Mouse (Mus musculus) intestine, postnatal 0 days (tissue): ENCODE measurements around the gene Znrf1. TPM values are rescaled to one million over a fixed set of nuclear protein-coding genes. Genes with fewer than 3 reads are reported as not detected.

Experiments
- ATAC-seq: fragments of 200-750 bp; cut with Nextera tagmentation; 2 replicates; pipeline ENCODE4 v1.8.0; 2017; ENCODE audit warnings: mild to moderate bottlenecking, moderate TSS enrichment, moderate library complexity
- H3K27ac ChIP-seq: fragments of 300-500 bp; sonication (generic); 2 replicates; pipeline ENCODE4 v1.5.1; 2014; ENCODE audit warnings: mild to moderate bottlenecking, low read depth, low read length, moderate library complexity
- H3K27me3 ChIP-seq: fragments of 300-500 bp; sonication (generic); replicated peaks from 2 replicates; pipeline ENCODE4 v1.6.1; 2014; ENCODE audit warnings: low read length, mixed read lengths; ENCODE audit not compliant: control insufficient read depth, insufficient read depth
- H3K36me3 ChIP-seq: fragments of 300-500 bp; sonication (generic); 2 replicates; pipeline ENCODE4 v1.6.1; 2014; ENCODE audit warnings: mild to moderate bottlenecking, moderate library complexity; ENCODE audit not compliant: control insufficient read depth, insufficient read depth
- H3K4me1 ChIP-seq: fragments of 300-500 bp; sonication (generic); replicated peaks from 2 replicates; pipeline ENCODE4 v1.6.1; 2014; ENCODE audit warnings: antibody characterized with exemption, low read length, mixed read lengths; ENCODE audit not compliant: control insufficient read depth, insufficient read depth
- H3K4me2 ChIP-seq: fragments of 300-500 bp; sonication (generic); replicated peaks from 2 replicates; pipeline ENCODE4 v1.6.1; 2014; ENCODE audit warnings: low read depth, mild to moderate bottlenecking, moderate library complexity
- H3K4me3 ChIP-seq: fragments of 300-500 bp; sonication (generic); 2 replicates; pipeline ENCODE4 v1.5.1; 2014; ENCODE audit warnings: low read depth, low read length
- H3K9ac ChIP-seq: fragments of 300-500 bp; sonication (generic); 2 replicates; pipeline ENCODE4 v1.6.1; 2014; ENCODE audit warnings: mild to moderate bottlenecking, low read depth, low read length
- H3K9me3 ChIP-seq: fragments of 300-500 bp; sonication (generic); 2 replicates; pipeline ENCODE4 v1.6.1; 2016; ENCODE audit warnings: mixed run types; ENCODE audit not compliant: control insufficient read depth
- CTCF ChIP-seq: sonication (generic); IDR thresholded peaks from 2 replicates; pipeline ENCODE4 v1.5.1; 2016; ENCODE audit warnings: low read depth, mild to moderate bottlenecking, control low read depth, antibody characterized with exemption, moderate library complexity
- WGBS: fragments of 180-500 bp; shearing (Covaris S2); extraction: QIAGEN DNeasy Blood & Tissue Kit; methylation state at CpG from one replicate; pipeline ENCODE4 v1.1.7; 2014; 5-methylcytosine and 5-hydroxymethylcytosine counted together
- polyA plus RNA-seq: library from polyadenylated mRNA; unstranded; fragments of >200 nt; fragmentation: Nextera tagmentation; extraction: Ambion mirVana; gene quantifications from 2 replicates; pipeline ENCODE4 v1.2.1, GENCODE M21; 2015

The Znrf1 gene
- polyA plus RNA-seq, 1 experiment from 2014 or later: 11.7 TPM

DNA sequence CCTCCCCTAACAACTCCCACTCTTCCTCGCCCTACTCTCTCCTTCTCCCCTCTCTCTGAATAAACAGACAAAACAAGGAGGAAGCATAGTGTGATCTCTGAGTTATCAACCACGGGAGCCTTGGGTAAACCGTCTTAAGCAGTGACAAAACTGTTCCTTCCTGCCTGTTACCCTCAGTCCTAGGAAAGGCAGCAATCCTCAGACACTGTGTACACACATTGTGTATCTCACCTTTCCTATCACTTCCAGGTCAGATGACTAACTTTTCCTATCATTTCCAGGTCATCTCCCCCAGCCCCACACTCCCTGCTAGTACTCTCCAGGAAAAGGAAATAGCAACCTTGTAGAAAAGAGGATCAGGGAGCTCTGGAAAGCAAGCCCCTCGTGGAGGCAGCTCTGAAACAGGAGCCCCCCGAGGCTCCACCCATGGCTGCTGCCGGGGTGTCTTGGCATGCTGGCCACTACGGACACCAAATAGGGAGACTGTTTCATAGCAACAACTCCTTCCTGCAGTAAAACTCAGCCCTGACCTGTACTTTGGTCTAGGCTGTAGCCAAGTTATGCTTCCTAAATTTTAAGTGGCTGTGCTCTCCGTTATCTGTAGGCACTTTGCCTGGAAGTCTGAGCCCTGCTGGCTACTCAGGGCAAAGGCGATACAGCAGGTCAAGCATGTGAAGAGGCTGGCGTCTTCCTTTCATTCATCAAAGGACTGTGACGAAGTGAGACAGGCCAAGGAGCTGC lies 34.0 kb upstream of the Znrf1 start:
- no peak for TF ChIP-seq CTCF
- Histone ChIP-seq H3K27me3 (no peaks in the 10 kb centered on the region), H3K4me1 (no peaks in the 10 kb centered on the region), H3K4me2 (no peak overlapping the region), H3K9me3 (no peaks in the 10 kb centered on the region), H3K4me3 (no peak overlapping the region), H3K9ac (no peak overlapping the region), H3K36me3 (peaks cover 33% of the 10 kb centered on the region), H3K27ac (no peak overlapping the region)
- WGBS: 56% methylated on average over 11 of the region's 11 CpGs
- no peak for ATAC-seq

DNA sequence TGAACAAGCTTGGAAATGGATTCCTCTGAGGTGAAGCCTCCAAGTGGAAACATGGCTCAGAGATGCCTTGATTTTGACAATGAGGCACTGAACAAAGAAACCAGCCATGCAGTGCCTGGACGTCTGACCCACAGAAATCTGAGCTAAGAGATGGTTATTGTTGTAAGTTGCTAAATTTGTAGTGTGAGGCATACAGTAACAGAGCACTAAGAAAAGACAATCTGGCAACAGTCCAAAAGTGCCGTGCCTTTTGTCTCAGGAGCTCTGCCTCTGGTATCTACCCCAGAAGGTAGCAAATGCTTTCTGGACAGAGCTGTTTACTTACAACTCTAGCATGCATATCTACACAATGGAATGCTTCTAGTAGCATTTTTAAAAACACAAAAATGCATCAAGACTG lies 27.3 kb upstream of the Znrf1 start:
- Histone ChIP-seq H3K4me2 (no peak overlapping the region), H3K9me3 (no peaks in the 10 kb centered on the region), H3K4me3 (no peak overlapping the region), H3K27ac (no peak overlapping the region), H3K9ac (no peak overlapping the region), H3K36me3 (peaks cover 5% of the 10 kb centered on the region; the same call in 1 of the 2 replicates), H3K4me1 (0 out of 2 replicates have a peak, but pooled peaks cover 2% of the 10 kb centered on the region), H3K27me3 (no peaks in the 10 kb centered on the region)
- no peak for TF ChIP-seq CTCF
- no peak for ATAC-seq
- 53% methylated on average over 2 of the region's 2 CpGs for WGBS

DNA sequence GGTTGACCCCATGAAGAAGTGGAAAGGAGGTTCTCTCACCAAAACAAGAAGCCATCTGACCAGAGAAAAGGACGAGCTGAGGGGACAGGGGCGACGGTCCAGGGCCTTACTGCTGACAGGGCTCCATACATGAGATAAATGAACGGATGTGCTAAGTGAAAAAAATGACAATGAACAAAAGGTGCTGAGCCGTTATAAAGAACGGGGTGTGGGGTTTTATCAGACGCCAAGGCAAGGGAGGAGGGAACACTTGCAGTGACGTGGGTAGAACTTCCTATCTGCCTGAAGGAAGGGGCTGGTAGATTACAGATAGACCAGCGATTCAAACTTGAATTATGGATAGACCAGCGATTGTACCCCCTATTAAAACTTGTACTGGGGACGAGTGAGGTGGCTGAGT lies 26.6 kb upstream of the Znrf1 start:
- Histone ChIP-seq H3K27me3 (no peaks in the 10 kb centered on the region), H3K27ac (no peak overlapping the region), H3K4me3 (no peak overlapping the region), H3K4me1 (0 out of 2 replicates have a peak, but pooled peaks cover 2% of the 10 kb centered on the region), H3K4me2 (no peak overlapping the region), H3K9ac (no peak overlapping the region), H3K9me3 (no peaks in the 10 kb centered on the region), H3K36me3 (no peaks in the 10 kb centered on the region)
- no peak for TF ChIP-seq CTCF
- no peak for ATAC-seq
- WGBS: 71% methylated on average over 11 of the region's 11 CpGs

DNA sequence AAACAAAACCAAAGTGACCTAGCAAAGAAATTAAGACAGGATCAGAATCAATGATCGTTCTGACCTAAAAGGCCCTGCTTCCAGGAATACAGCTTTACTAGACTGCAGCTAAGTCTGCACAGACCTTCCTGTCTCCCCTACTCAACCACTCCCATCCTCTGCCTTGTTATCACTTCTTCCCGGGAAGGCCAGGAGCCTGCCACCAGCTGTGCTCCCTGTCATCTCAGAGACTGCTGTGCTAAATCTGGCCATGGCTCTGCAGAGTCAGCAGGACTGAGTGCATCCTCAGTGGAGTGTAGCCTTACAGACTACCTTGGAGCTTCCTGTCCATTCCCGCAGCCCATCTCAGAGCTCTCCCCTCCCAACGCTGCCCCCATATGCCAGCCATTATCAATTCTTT lies 25.5 kb upstream of the Znrf1 start:
- TF ChIP-seq CTCF: no peak
- 0 out of 2 replicates have a peak, but pooled peaks cover 2% of the 10 kb centered on the region for H3K4me1 ChIP-seq

DNA sequence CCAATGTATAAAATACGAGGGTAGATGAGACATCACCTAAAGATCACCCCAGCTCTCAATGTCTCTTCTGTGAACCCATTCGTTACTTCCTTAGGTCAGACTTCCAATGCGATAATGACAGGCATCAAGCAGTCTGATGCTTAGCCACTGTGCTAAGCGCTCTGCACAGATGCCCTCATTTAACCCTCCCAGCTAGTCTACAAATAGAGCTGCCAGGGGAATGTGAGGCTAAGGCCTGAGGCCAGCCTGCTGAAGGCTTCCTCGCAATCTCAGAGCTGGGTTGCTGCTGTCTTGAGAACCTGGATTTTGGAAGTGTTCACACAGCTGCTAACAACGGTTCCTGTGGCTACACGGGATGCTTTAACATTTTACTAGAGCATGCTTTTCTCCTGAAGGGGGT lies 23.0 kb upstream of the Znrf1 start:
- Histone ChIP-seq H3K4me3 (no peak overlapping the region), H3K9ac (no peak overlapping the region), H3K9me3 (no peaks in the 10 kb centered on the region), H3K4me1 (0 out of 2 replicates have a peak, but pooled peaks cover 2% of the 10 kb centered on the region), H3K27me3 (no peaks in the 10 kb centered on the region), H3K4me2 (no peak overlapping the region), H3K36me3 (0 out of 2 replicates have a peak, but pooled peaks cover 2% of the 10 kb centered on the region), H3K27ac (no peak overlapping the region)
- WGBS: 86% methylated on average over 7 of the region's 7 CpGs
- TF ChIP-seq CTCF: no peak
- no peak for ATAC-seq

More for the DNA sequence above, 25.5 kb upstream of the Znrf1 start:
- ATAC-seq: no peak
- Histone ChIP-seq H3K9ac (no peak overlapping the region), H3K9me3 (no peaks in the 10 kb centered on the region), H3K4me2 (no peak overlapping the region), H3K27me3 (no peaks in the 10 kb centered on the region), H3K27ac (no peak overlapping the region), H3K4me3 (no peak overlapping the region), H3K36me3 (no peaks in the 10 kb centered on the region)
- 54% methylated on average over 4 of the region's 4 CpGs for WGBS

DNA sequence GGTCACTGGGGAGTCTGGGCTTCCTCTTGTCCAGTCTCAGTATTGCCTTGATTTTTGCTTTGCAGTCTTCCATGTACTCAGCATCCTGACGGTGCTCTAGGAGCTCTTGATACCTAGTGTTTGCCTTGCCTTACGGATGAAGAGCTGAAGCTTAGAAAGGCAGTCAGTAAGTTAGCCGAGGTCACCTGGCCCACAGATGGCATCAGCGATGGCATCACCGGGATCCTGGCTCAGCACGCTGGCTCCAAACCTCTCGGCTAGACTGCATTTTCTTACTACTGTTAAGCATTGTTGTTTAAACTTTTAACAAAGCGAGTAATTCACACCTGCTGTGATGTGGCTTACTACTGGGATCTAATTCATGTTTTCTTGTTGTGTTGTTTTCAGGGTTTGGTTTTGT lies 22.5 kb upstream of the Znrf1 start:
- H3K27me3 ChIP-seq: no peaks in the 10 kb centered on the region
- H3K9ac ChIP-seq: no peak overlapping the region
- H3K27ac ChIP-seq: no peak overlapping the region
- no peak for ATAC-seq
- H3K4me2 ChIP-seq: no peak overlapping the region
- H3K4me3 ChIP-seq: no peak overlapping the region
- no peak for TF ChIP-seq CTCF
- WGBS: 89% methylated on average over 8 of the region's 8 CpGs
- 0 out of 2 replicates have a peak, but pooled peaks cover 2% of the 10 kb centered on the region for H3K36me3 ChIP-seq
- no peaks in the 10 kb centered on the region for H3K9me3 ChIP-seq
- 0 out of 2 replicates have a peak, but pooled peaks cover 2% of the 10 kb centered on the region for H3K4me1 ChIP-seq
